Mouse (Mus musculus): Measurements from ENCODE around the gene Trappc2l. TPM values are rescaled to one million over a fixed set of nuclear protein-coding genes. Genes with fewer than 3 reads are reported as not detected.
"Not testable (repeated sequence)": the region's sequence is repeated elsewhere in the genome, so short reads cannot be mapped to it uniquely, and the experiment has no call there.

Gene Trappc2l
- total and polyA plus RNA-seq, 2 experiments from 2014 or later, result 15.3 to 137 TPM

GRCm38 (mm10) chr8:122569329-122569728, 42.1 kb upstream of the Trappc2l start:
- H3K4me2 ChIP-seq (ENCODE audit: low read depth), result peak overlapping the region; percentile 2; the same call in 1 of the 2 replicates
- no peak overlapping the region for H3K9ac ChIP-seq
- TF ChIP-seq CTCF (IDR thresholded peaks at IDR 0.05; ENCODE audit: low read depth), result no peak

DNA sequence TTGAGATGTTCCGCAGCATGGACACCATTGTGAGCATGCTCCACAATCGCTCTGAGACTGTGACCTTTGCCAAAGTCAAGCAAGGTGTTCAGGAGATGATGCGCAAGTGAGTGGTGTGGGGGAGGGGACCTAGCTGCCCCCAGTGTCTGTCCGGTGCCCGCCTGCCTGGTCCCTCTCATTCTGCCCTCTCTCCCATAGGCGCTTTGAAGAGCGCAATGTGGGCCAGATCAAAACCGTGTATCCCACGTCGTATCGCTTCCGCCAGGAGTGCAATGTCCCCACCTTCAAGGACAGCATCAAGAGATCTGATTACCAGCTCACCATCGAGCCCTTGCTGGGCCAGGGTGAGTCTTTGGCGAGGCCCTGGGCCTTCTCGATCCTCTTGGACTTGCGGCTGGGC, 41.4 kb upstream of the Trappc2l start:
- Histone ChIP-seq H3K9me3 (ENCODE audit: low read length) (no peaks in the 10 kb centered on the region), H3K36me3 (ENCODE audit: insufficient read depth) (peaks cover 16% of the 10 kb centered on the region), H3K4me1 (ENCODE audit: insufficient read depth) (peaks cover 19% of the 10 kb centered on the region), H3K4me2 (ENCODE audit: low read depth) (no peak overlapping the region), H3K27me3 (ENCODE audit: insufficient read depth, low read length) (no peaks in the 10 kb centered on the region), H3K9ac (no peak overlapping the region), H3K4me3 (ENCODE audit: low read depth, low read length) (no peak overlapping the region), H3K27ac (ENCODE audit: low read depth, low read length) (no peak overlapping the region)
- ATAC-seq (no peak), DNase-seq (no peak)
- TF ChIP-seq CTCF (IDR thresholded peaks at IDR 0.05; ENCODE audit: low read depth), result no peak
- WGBS, result 96% methylated on average over 16 of the region's 16 CpGs

More at GRCm38 (mm10) chr8:122569329-122569728, 42.1 kb upstream of the Trappc2l start:
- H3K36me3 ChIP-seq (ENCODE audit: insufficient read depth), result peaks cover 14% of the 10 kb centered on the region
- no peak overlapping the region for H3K27ac ChIP-seq (ENCODE audit: low read depth, low read length)
- ATAC-seq (no peak), DNase-seq (no peak)
- H3K4me3 ChIP-seq (ENCODE audit: low read depth, low read length), result no peak overlapping the region
- H3K4me1 ChIP-seq (ENCODE audit: insufficient read depth), result peaks cover 17% of the 10 kb centered on the region
- no peaks in the 10 kb centered on the region for H3K9me3 ChIP-seq (ENCODE audit: low read length)
- no peaks in the 10 kb centered on the region for H3K27me3 ChIP-seq (ENCODE audit: insufficient read depth, low read length)
- WGBS, result 68% methylated on average over 9 of the region's 9 CpGs

- Histone ChIP-seq H3K9ac (no peak overlapping the region), H3K4me1 (ENCODE audit: insufficient read depth) (peaks cover 27% of the 10 kb centered on the region), H3K4me3 (ENCODE audit: low read depth, low read length) (no peak overlapping the region), H3K27ac (ENCODE audit: low read depth, low read length) (no peak overlapping the region), H3K27me3 (ENCODE audit: insufficient read depth, low read length) (no peaks in the 10 kb centered on the region), H3K36me3 (ENCODE audit: insufficient read depth) (peaks cover 16% of the 10 kb centered on the region), H3K9me3 (ENCODE audit: low read length) (no peaks in the 10 kb centered on the region), H3K4me2 (ENCODE audit: low read depth) (no peak overlapping the region)
- WGBS, result 95% methylated on average over 11 of the region's 11 CpGs
- ATAC-seq (no peak), DNase-seq (no peak)
- no peak for TF ChIP-seq CTCF (IDR thresholded peaks at IDR 0.05; ENCODE audit: low read depth)
Measured at GRCm38 (mm10) chr8:122571153-122571552, 40.3 kb upstream of the Trappc2l start.

- H3K27me3 ChIP-seq (ENCODE audit: insufficient read depth, low read length), result no peaks in the 10 kb centered on the region
- TF ChIP-seq CTCF (IDR thresholded peaks at IDR 0.05; ENCODE audit: low read depth), result no peak
- ATAC-seq (no peak), DNase-seq (no peak)
- H3K36me3 ChIP-seq (ENCODE audit: insufficient read depth), result peaks cover 16% of the 10 kb centered on the region
- H3K9ac ChIP-seq, result no peak overlapping the region
- no peak overlapping the region for H3K27ac ChIP-seq (ENCODE audit: low read depth, low read length)
- peaks cover 25% of the 10 kb centered on the region for H3K4me1 ChIP-seq (ENCODE audit: insufficient read depth)
- WGBS, result 91% methylated on average over 17 of the region's 17 CpGs
- no peak overlapping the region for H3K4me2 ChIP-seq (ENCODE audit: low read depth)
- H3K9me3 ChIP-seq (ENCODE audit: low read length), result no peaks in the 10 kb centered on the region
- no peak overlapping the region for H3K4me3 ChIP-seq (ENCODE audit: low read depth, low read length)
Measured at GRCm38 (mm10) chr8:122571750-122572267, 39.6 kb upstream of the Trappc2l start.

GRCm38 (mm10) chr8:122572751-122573150, 38.7 kb upstream of the Trappc2l start:
- Histone ChIP-seq H3K9me3 (ENCODE audit: low read length) (no peaks in the 10 kb centered on the region), H3K4me1 (ENCODE audit: insufficient read depth) (peaks cover 24% of the 10 kb centered on the region), H3K27me3 (ENCODE audit: insufficient read depth, low read length) (no peaks in the 10 kb centered on the region), H3K9ac (no peak overlapping the region), H3K4me3 (ENCODE audit: low read depth, low read length) (no peak overlapping the region), H3K36me3 (ENCODE audit: insufficient read depth) (peaks cover 16% of the 10 kb centered on the region), H3K4me2 (ENCODE audit: low read depth) (no peak overlapping the region), H3K27ac (ENCODE audit: low read depth, low read length) (peak overlapping the region; percentile 2; the same call in 1 of the 2 replicates)
- TF ChIP-seq CTCF (IDR thresholded peaks at IDR 0.05; ENCODE audit: low read depth), result no peak
- ATAC-seq (no peak), DNase-seq (no peak)
- WGBS, result 81% methylated on average over 3 of the region's 3 CpGs

DNA sequence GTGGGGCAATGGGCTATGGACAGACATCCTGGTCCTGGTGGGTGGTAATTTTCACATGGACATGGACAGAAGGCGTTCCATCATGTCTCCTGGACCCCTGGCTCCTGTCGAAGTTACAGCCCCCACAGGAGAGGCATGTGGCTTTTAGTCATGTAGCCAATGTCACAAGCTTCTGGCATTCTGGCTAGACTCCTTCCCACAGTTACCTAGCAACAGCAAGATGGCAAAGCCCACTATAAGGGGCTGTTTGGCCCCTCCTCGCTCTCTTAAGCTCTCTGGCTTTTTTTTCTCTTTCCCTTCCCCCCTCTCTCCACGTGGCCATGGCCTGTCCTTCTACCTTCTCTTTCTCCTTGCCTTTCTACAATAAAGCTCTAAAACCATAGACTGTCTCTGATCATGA, 38.3 kb upstream of the Trappc2l start:
- H3K4me3 ChIP-seq (ENCODE audit: low read depth, low read length), result not testable (repeated sequence)
- H3K36me3 ChIP-seq (ENCODE audit: insufficient read depth), result peaks cover 16% of the 10 kb centered on the region
- peak; percentile 7; the same call in 1 of the 2 replicates for ATAC-seq

GRCm38 (mm10) chr8:122573577-122573976, 37.9 kb upstream of the Trappc2l start:
- no peak for TF ChIP-seq CTCF (IDR thresholded peaks at IDR 0.05; ENCODE audit: low read depth)
- DNase-seq (no peak), ATAC-seq (no peak)
- Histone ChIP-seq H3K9me3 (ENCODE audit: low read length) (no peaks in the 10 kb centered on the region), H3K27ac (ENCODE audit: low read depth, low read length) (0 out of 2 replicates have a peak overlapping the region, but pooled peaks have one; percentile 9), H3K9ac (no peak overlapping the region), H3K36me3 (ENCODE audit: insufficient read depth) (peaks cover 16% of the 10 kb centered on the region), H3K4me1 (ENCODE audit: insufficient read depth) (peaks cover 22% of the 10 kb centered on the region), H3K4me2 (ENCODE audit: low read depth) (no peak overlapping the region), H3K27me3 (ENCODE audit: insufficient read depth, low read length) (no peaks in the 10 kb centered on the region), H3K4me3 (ENCODE audit: low read depth, low read length) (no peak overlapping the region)
- WGBS, result 49% methylated on average over 9 of the region's 9 CpGs

More for the DNA sequence above, 38.3 kb upstream of the Trappc2l start:
- peak overlapping the region; percentile 2; the same call in 1 of the 2 replicates for H3K27ac ChIP-seq (ENCODE audit: low read depth, low read length)
- WGBS, result 31% methylated on average over 4 of the region's 4 CpGs
- H3K9me3 ChIP-seq (ENCODE audit: low read length); H3K9ac ChIP-seq; H3K27me3 ChIP-seq (ENCODE audit: insufficient read depth, low read length); H3K4me2 ChIP-seq (ENCODE audit: low read depth): not testable (repeated sequence)
- peak; percentile 50 for DNase-seq
- H3K4me1 ChIP-seq (ENCODE audit: insufficient read depth), result peaks cover 24% of the 10 kb centered on the region
